Mouse (Mus musculus) hindbrain, embryonic 16.5 days (tissue): ENCODE measurements at regions not wholly inside any gene's neighbourhood (a gene's known extent, or its start where the extent isn't known, plus 50 kb on each side); places are given as distances from the start of the nearest gene placed in this dataset.
"Not testable (repeated sequence)": the region's sequence is repeated elsewhere in the genome, so short reads cannot be mapped to it uniquely, and the experiment has no call there.

Source experiments
- ATAC-seq: fragments of 200-750 bp; cut with Nextera tagmentation; 2 replicates; pipeline ENCODE4 v1.8.0; 2017; ENCODE audit warnings: moderate TSS enrichment, moderate library complexity
- H3K27ac ChIP-seq: fragments of 300-500 bp; sonication (generic); 2 replicates; pipeline ENCODE4 v1.5.1; 2014; ENCODE audit warnings: low read depth, mild to moderate bottlenecking, control low read depth, low read length, moderate library complexity
- H3K27me3 ChIP-seq: fragments of 300-500 bp; sonication (generic); replicated peaks from 2 replicates; pipeline ENCODE4 v1.6.1; 2014; ENCODE audit warnings: low read length; ENCODE audit not compliant: control insufficient read depth, insufficient read depth
- H3K36me3 ChIP-seq: fragments of 300-500 bp; sonication (generic); 2 replicates; pipeline ENCODE4 v1.6.1; 2014; ENCODE audit warnings: mild to moderate bottlenecking, low read length, moderate library complexity, mixed read lengths; ENCODE audit not compliant: control insufficient read depth, insufficient read depth
- H3K4me1 ChIP-seq: fragments of 300-500 bp; sonication (generic); 2 replicates; pipeline ENCODE4 v1.6.1; 2014; ENCODE audit warnings: low read depth, low read length; ENCODE audit not compliant: control insufficient read depth, insufficient read depth
- H3K4me2 ChIP-seq: fragments of 300-500 bp; sonication (generic); 2 replicates; pipeline ENCODE4 v1.6.1; 2014; ENCODE audit warnings: mild to moderate bottlenecking, low read length, control low read depth, moderate library complexity
- H3K4me3 ChIP-seq: fragments of 300-500 bp; sonication (generic); 2 replicates; pipeline ENCODE4 v1.5.1; 2014; ENCODE audit warnings: mild to moderate bottlenecking, low read length, control low read depth, moderate library complexity
- H3K9ac ChIP-seq: fragments of 300-500 bp; sonication (generic); 2 replicates; pipeline ENCODE4 v1.6.1; 2014; ENCODE audit warnings: low read depth, mild to moderate bottlenecking, control low read depth, low read length, moderate library complexity
- H3K9me3 ChIP-seq: fragments of 300-500 bp; sonication (generic); 2 replicates; pipeline ENCODE4 v1.6.1; 2014; ENCODE audit warnings: mild to moderate bottlenecking, low read length, moderate library complexity; ENCODE audit not compliant: control insufficient read depth
- WGBS: fragments of 180-500 bp; shearing (Covaris S2); extraction: QIAGEN DNeasy Blood & Tissue Kit; methylation state at CpG from one replicate; pipeline ENCODE4 v1.1.7; 2014; 5-methylcytosine and 5-hydroxymethylcytosine counted together

DNA sequence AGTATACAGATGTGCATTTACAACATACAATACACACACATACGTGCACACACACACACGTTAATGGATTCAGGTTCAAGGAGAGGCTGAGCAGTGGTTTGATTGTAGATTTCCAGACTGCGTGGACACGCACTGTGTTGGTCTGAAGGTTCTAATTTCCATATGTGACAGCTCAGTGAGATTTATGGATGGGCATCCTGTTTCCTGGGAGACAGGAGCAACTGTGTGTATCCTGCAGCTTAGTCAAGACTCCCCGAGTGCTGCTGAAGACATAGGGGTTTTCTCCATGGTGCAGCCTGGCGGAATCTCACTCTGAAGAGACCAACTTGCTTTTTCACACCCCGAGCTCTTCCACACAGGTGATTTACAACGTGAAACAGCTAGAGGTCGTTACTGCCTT lies 119.3 kb upstream of the Foxk1 start:
- no peak overlapping the region for H3K9ac ChIP-seq
- H3K4me1 ChIP-seq, result no peaks in the 10 kb centered on the region
- no peak overlapping the region for H3K4me2 ChIP-seq
- H3K27me3 ChIP-seq, result no peaks in the 10 kb centered on the region
- WGBS, result 44% methylated on average over 9 of the region's 9 CpGs
- ATAC-seq, result no peak
- no peaks in the 10 kb centered on the region; the same call in 1 of the 2 replicates for H3K9me3 ChIP-seq
- H3K36me3 ChIP-seq, result no peaks in the 10 kb centered on the region
- no peak overlapping the region for H3K4me3 ChIP-seq
- no peak overlapping the region for H3K27ac ChIP-seq

DNA sequence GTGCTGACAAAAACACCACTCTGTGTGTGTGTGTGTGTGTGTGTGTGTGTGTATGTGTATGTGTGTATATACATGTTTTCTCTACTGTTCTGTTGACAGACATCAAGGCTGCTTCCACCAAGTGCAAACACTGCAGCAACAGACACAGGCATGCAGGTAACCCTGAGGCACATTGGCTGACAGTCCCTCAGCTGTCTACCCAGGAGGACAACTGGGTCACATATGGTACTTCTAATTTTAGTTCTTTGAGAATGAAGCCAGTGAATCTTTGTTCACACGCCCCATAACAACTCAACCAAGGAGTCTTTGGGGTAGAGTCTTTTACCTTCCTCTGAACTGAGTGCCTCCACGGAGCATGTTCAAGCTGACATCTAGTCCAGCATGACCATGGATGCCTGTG lies 113.3 kb upstream of the Foxk1 start:
- H3K4me3 ChIP-seq, result no peak overlapping the region
- no peaks in the 10 kb centered on the region for H3K27me3 ChIP-seq
- 86% methylated on average over 2 of the region's 2 CpGs for WGBS
- no peaks in the 10 kb centered on the region for H3K36me3 ChIP-seq
- no peak overlapping the region for H3K4me2 ChIP-seq
- H3K9ac ChIP-seq, result no peak overlapping the region
- no peak for ATAC-seq
- no peaks in the 10 kb centered on the region; the same call in 1 of the 2 replicates for H3K9me3 ChIP-seq
- no peaks in the 10 kb centered on the region for H3K4me1 ChIP-seq
- H3K27ac ChIP-seq, result no peak overlapping the region

DNA sequence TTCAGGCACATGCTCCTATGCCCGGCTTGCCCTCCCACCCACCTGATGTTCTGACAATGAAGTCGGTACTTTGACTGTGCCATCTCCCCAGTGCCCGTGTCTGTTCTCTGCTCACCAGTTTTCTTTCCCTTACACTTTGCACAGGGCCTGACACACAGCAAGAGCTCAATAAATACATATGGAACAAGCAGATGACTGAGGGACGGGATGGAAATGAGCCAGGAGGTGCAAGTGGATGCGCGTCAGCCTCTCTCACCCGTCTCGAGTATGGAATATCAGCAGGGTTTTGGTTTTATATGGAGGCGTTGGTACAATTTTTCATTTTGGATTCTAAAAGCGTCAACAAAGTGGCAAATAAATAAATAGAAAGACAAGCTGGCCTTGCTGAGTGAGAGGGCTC lies 109.8 kb upstream of the Foxk1 start:
- ATAC-seq, result no peak
- H3K9ac ChIP-seq, result no peak overlapping the region
- no peaks in the 10 kb centered on the region for H3K4me1 ChIP-seq
- no peak overlapping the region for H3K27ac ChIP-seq
- no peaks in the 10 kb centered on the region for H3K27me3 ChIP-seq
- 88% methylated on average over 10 of the region's 10 CpGs for WGBS
- H3K36me3 ChIP-seq, result no peaks in the 10 kb centered on the region
- no peak overlapping the region for H3K4me3 ChIP-seq
- no peak overlapping the region for H3K4me2 ChIP-seq
- no peaks in the 10 kb centered on the region for H3K9me3 ChIP-seq

DNA sequence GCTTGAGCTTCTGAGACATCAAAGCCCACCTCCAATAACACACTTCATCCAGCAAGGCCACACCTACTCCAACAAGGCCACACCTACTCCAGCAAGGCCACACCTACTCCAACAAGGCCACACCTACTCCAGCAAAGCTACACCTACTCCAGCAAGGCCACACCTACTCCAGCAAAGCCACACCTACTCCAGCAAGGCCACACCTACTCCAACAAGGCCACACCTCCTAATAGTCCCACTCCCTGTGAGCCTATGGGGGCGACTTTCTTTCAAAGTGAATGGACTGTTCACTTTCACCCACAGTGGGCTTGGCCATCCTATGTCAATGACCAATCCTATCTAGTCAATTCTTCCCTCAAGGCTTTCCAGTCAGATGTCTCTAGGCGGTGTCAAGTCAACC lies 104.9 kb upstream of the Foxk1 start:
- not testable (repeated sequence) for H3K4me3 ChIP-seq, H3K4me2 ChIP-seq, ATAC-seq, H3K36me3 ChIP-seq, H3K27ac ChIP-seq, H3K27me3 ChIP-seq, H3K9me3 ChIP-seq, H3K4me1 ChIP-seq, H3K9ac ChIP-seq
- WGBS, result 84% methylated on average over 2 of the region's 2 CpGs

DNA sequence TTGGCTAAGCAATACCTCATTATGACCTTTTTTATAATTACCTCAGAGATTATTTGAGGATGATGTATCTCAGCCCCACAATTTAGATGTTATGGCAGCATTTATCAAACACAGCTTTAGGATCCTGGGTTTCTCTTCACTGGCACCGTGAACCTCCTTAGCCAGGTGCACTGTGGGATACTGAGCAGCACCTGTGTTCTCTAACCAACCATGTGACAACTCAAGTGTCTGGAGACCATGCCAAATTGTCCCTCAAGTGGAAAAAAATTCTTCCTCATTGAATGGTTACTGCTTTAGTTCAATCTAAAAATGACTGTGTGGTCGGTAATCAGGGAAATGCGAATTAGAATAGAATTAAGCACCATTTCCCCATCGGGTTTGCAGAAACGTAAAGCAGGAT lies 101.7 kb upstream of the Foxk1 start:
- ATAC-seq, result no peak
- WGBS, result 79% methylated on average over 5 of the region's 5 CpGs
- H3K9ac ChIP-seq, result no peak overlapping the region
- H3K4me3 ChIP-seq, result no peak overlapping the region
- no peaks in the 10 kb centered on the region for H3K4me1 ChIP-seq
- H3K27ac ChIP-seq, result no peak overlapping the region
- H3K4me2 ChIP-seq, result no peak overlapping the region
- no peaks in the 10 kb centered on the region for H3K36me3 ChIP-seq
- no peaks in the 10 kb centered on the region for H3K9me3 ChIP-seq
- no peaks in the 10 kb centered on the region for H3K27me3 ChIP-seq

DNA sequence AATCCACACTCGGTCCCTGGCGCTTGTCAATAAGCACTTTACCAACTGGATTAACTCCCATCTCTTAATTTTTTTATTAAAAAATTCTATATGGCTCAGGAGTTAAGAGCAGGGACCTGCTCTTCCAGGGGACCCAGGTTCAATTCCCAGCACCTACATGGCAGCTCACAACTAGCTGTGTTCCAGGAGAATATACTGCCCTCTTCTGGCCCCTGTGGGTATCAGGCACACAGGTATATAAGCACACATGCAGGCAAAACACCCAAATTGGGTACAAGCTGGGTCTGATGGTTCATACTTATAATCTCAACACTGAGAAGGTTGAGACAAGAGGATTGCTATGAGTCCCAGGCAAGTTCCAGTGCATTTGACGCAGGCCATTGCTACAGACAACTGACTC lies 92.8 kb upstream of the Foxk1 start:
- Histone ChIP-seq H3K4me2 (no peak overlapping the region), H3K9me3 (0 out of 2 replicates have a peak, but pooled peaks cover 2% of the 10 kb centered on the region), H3K9ac (no peak overlapping the region), H3K27ac (no peak overlapping the region), H3K27me3 (no peaks in the 10 kb centered on the region), H3K4me1 (no peaks in the 10 kb centered on the region), H3K4me3 (no peak overlapping the region), H3K36me3 (no peaks in the 10 kb centered on the region)
- 98% methylated on average over 3 of the region's 3 CpGs for WGBS
- ATAC-seq, result no peak

DNA sequence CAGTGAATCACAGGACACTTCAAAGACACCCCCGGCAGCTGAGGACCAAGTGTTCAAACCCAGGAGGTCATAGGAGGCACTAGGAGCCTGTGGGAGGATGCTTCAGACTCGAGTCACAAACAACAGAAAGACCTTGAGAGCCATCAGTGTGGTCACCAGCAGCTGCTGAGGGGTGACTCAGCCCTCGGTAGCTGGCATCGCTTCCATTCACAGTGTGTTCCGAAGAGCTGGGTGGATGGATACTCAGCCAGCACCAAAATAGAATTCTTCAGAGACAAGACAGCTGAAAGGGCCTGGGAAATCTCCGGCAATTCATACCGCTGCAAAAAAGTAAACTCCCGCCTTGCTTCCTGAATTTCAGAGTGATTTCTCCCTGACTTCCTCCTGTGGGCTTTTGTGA lies 87.4 kb upstream of the Foxk1 start:
- Histone ChIP-seq H3K36me3 (no peaks in the 10 kb centered on the region), H3K27me3 (no peaks in the 10 kb centered on the region), H3K4me1 (no peaks in the 10 kb centered on the region), H3K9ac (no peak overlapping the region), H3K9me3 (no peaks in the 10 kb centered on the region), H3K4me2 (no peak overlapping the region), H3K4me3 (no peak overlapping the region), H3K27ac (no peak overlapping the region)
- no peak for ATAC-seq
- 71% methylated on average over 8 of the region's 8 CpGs for WGBS

DNA sequence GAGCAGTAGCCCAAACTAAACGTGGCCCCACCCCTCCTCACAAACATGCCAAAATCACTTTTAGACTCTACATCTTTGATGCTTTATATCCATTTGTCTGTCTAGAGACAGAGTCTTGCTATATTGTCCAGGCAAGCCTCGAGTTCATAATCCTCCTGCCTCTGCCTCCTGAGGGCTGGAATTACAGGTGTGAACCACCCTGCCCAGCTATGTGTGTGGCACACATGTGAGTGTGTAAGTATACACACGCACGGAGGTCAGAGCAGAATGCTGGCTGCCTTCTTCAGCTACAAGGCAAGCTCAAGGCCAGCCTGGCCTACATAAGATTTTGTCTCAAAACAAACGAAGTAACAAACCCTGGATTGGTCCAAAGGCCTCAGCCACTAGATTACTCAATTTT lies 86.8 kb upstream of the Foxk1 start:
- no peak overlapping the region for H3K4me3 ChIP-seq
- 79% methylated on average over 5 of the region's 5 CpGs for WGBS
- H3K9ac ChIP-seq, result no peak overlapping the region
- no peaks in the 10 kb centered on the region for H3K4me1 ChIP-seq
- no peak for ATAC-seq
- no peak overlapping the region for H3K4me2 ChIP-seq
- no peak overlapping the region for H3K27ac ChIP-seq
- H3K36me3 ChIP-seq, result no peaks in the 10 kb centered on the region
- no peaks in the 10 kb centered on the region for H3K9me3 ChIP-seq
- no peaks in the 10 kb centered on the region for H3K27me3 ChIP-seq

DNA sequence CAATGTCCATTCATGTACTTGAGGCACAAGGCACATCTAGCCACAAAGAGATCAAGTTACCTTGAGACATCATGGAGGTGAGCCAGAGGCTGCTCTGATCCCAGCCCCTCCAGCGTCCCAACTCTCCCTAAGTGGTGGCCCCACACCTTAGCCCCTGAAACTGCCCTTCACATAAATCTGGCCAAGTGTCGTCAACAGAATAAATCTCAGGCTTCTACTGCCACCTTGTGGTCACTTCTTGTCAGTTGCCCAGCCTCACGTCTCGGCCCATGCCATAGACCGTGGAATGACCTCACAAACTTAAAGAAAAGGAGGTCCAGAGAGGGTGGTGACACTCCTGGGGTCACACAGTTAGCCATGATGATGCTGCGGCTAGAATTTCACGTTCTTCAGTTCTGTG lies 82.0 kb upstream of the Foxk1 start:
- Histone ChIP-seq H3K4me2 (no peak overlapping the region), H3K9ac (no peak overlapping the region), H3K27me3 (no peaks in the 10 kb centered on the region; the same call in 1 of the 2 replicates), H3K4me3 (no peak overlapping the region), H3K27ac (no peak overlapping the region), H3K36me3 (no peaks in the 10 kb centered on the region), H3K4me1 (no peaks in the 10 kb centered on the region), H3K9me3 (no peaks in the 10 kb centered on the region)
- ATAC-seq, result peak; percentile 78
- 5% methylated on average over 7 of the region's 7 CpGs for WGBS

DNA sequence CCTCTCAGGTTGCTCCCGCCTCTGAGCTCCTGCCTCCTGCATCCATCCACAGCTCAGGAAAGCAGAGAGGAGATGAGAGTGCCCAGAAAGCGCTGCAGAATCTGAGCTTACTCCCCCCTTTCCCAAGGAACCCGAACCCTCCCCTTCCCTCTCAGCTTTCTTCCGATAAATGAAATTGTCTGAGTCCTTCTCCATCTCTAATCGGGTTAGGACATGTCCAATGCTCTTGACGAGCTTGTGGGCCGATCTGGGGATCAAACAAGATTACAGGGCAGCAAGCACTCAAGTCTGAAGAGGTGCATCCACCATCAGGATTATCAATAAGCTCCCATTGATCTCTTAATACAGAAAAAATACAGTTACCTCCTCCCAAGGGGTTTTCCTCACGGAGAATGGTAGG lies 80.0 kb upstream of the Foxk1 start:
- no peak overlapping the region for H3K9ac ChIP-seq
- no peak overlapping the region for H3K4me2 ChIP-seq
- H3K9me3 ChIP-seq, result no peaks in the 10 kb centered on the region
- no peaks in the 10 kb centered on the region for H3K36me3 ChIP-seq
- WGBS, result 79% methylated on average over 8 of the region's 8 CpGs
- no peak overlapping the region for H3K4me3 ChIP-seq
- no peaks in the 10 kb centered on the region; the same call in 1 of the 2 replicates for H3K27me3 ChIP-seq
- ATAC-seq, result no peak
- no peaks in the 10 kb centered on the region for H3K4me1 ChIP-seq
- H3K27ac ChIP-seq, result no peak overlapping the region
